Comparison of ENCODE assay signal across 11 mouse cellular contexts in genomic region chr11:117496812-117497211, GRCm38 (mm10). TPM values are rescaled to one million over a fixed set of nuclear protein-coding genes. Genes with fewer than 3 reads are reported as not detected.
DNase-seq lines count a peak whose midpoint lies in the region; ATAC-seq and TF ChIP-seq lines count a peak whose summit lies in the region.
"Had no signal": no experiment of that assay in that cellular context is flagged by ENCODE, and none has a peak within 500 bp of the region (broad histone marks: within the 10 kb centered on the region; RNA-seq: fewer than 3 reads in every experiment).

No protein-coding gene starts in this region.

- H3K4me3 ChIP-seq in neural tube, embryonic 11.5 days (ENCODE audit: low read depth, low read length), result no peak overlapping the region
- no peak overlapping the region for H3K4me3 ChIP-seq in forebrain, embryonic 15.5 days
- H3K4me3 ChIP-seq in limb, embryonic 14.5 days (replicated peaks; ENCODE audit: low read length), result no peak overlapping the region
- H3K4me3 ChIP-seq in stomach, embryonic 16.5 days (replicated peaks; ENCODE audit: low read length), result no peak overlapping the region

- H3K27me3 ChIP-seq in neural tube, embryonic 11.5 days (ENCODE audit: control insufficient read depth, insufficient read depth, low read length), result no peaks in the 10 kb centered on the region
- no peaks in the 10 kb centered on the region for H3K27me3 ChIP-seq in forebrain, embryonic 15.5 days
- H3K27me3 ChIP-seq in limb, embryonic 14.5 days (ENCODE audit: control insufficient read depth, insufficient read depth, low read length), result no peaks in the 10 kb centered on the region
- H3K27me3 ChIP-seq in stomach, embryonic 16.5 days (ENCODE audit: control insufficient read depth, insufficient read depth, low read length), result 0 out of 2 replicates have a peak, but pooled peaks cover 5% of the 10 kb centered on the region

- ATAC-seq in neural tube, embryonic 11.5 days (ENCODE audit: insufficient read depth, low FRiP score, low TSS enrichment), result peak; percentile 53
- peak; percentile 75 for ATAC-seq in forebrain, embryonic 15.5 days (replicated peaks)
- ATAC-seq in limb, embryonic 14.5 days (ENCODE audit: low FRiP score, low read depth), result no peak
- ATAC-seq in stomach, embryonic 16.5 days (ENCODE audit: insufficient read depth, low FRiP score), result no peak

- H3K4me1 ChIP-seq in neural tube, embryonic 11.5 days (ENCODE audit: control insufficient read depth, insufficient read depth, low read length), result peaks cover 20% of the 10 kb centered on the region
- H3K4me1 ChIP-seq in forebrain, embryonic 15.5 days, result peaks cover 44% of the 10 kb centered on the region
- peaks cover 21% of the 10 kb centered on the region for H3K4me1 ChIP-seq in limb, embryonic 14.5 days (ENCODE audit: control insufficient read depth, insufficient read depth, low read length)
- H3K4me1 ChIP-seq in stomach, embryonic 16.5 days (ENCODE audit: control insufficient read depth, insufficient read depth, low read length), result peaks cover 9% of the 10 kb centered on the region

- WGBS in neural tube, embryonic 11.5 days, result 31% methylated on average over 4 of the region's 4 CpGs
- WGBS in forebrain, embryonic 15.5 days, result 11% methylated on average over 4 of the region's 4 CpGs
- WGBS in limb, embryonic 14.5 days, result 23% methylated on average over 4 of the region's 4 CpGs
- 37% methylated on average over 4 of the region's 4 CpGs for WGBS in stomach, embryonic 16.5 days

- no peaks in the 10 kb centered on the region for H3K36me3 ChIP-seq in neural tube, embryonic 11.5 days (ENCODE audit: control insufficient read depth, insufficient read depth, low read length)
- no peaks in the 10 kb centered on the region for H3K36me3 ChIP-seq in forebrain, embryonic 15.5 days
- no peaks in the 10 kb centered on the region for H3K36me3 ChIP-seq in limb, embryonic 14.5 days (ENCODE audit: control insufficient read depth, insufficient read depth, low read length)
- no peaks in the 10 kb centered on the region for H3K36me3 ChIP-seq in stomach, embryonic 16.5 days (ENCODE audit: control insufficient read depth, insufficient read depth, low read length)

- peak; percentile 31 for DNase-seq in neural tube, embryonic 11.5 days (ENCODE audit: low spot score)
- no peak for DNase-seq in neural tube, embryonic 10.5 days (ENCODE audit: extremely low spot score, low spot score)
- DNase-seq in limb, embryonic 14.5 days (ENCODE audit: low spot score), result no peak
- DNase-seq in spleen, postnatal 4 days (ENCODE audit: low spot score in 2 of 2), result no peak
- DNase-seq in left cerebral cortex, adult 18-20 months (ENCODE audit: low spot score in 2 of 2), result no peak
- DNase-seq: right cerebral cortex, postnatal 25 days had no signal

- no peak for TF ChIP-seq POLR2A in limb, embryonic 14.5 days (IDR thresholded peaks at IDR 0.05; ENCODE audit: borderline replicate concordance, extremely low read depth, insufficient read depth, insufficient read length)

- peak overlapping the region; percentile 6; the same call in 1 of the 2 replicates for H3K4me2 ChIP-seq in neural tube, embryonic 11.5 days (ENCODE audit: low read depth)
- H3K4me2 ChIP-seq in forebrain, embryonic 15.5 days (replicated peaks), result no peak overlapping the region
- H3K4me2 ChIP-seq in limb, embryonic 14.5 days (replicated peaks; ENCODE audit: low read depth, low read length, severe bottlenecking), result no peak overlapping the region
- H3K4me2 ChIP-seq in stomach, embryonic 16.5 days (ENCODE audit: low read depth, low read length), result no peak overlapping the region

- peak overlapping the region; percentile 44 for H3K9ac ChIP-seq in neural tube, embryonic 11.5 days (ENCODE audit: low read length)
- no peak overlapping the region for H3K9ac ChIP-seq in forebrain, embryonic 15.5 days (replicated peaks)
- no peak overlapping the region for H3K9ac ChIP-seq in limb, embryonic 14.5 days (ENCODE audit: low read depth, low read length, severe bottlenecking)
- 0 out of 2 replicates have a peak overlapping the region, but pooled peaks have one; percentile 28 for H3K9ac ChIP-seq in stomach, embryonic 16.5 days (ENCODE audit: low read length)

- peak overlapping the region; percentile 83 for H3K27ac ChIP-seq in neural tube, embryonic 11.5 days (ENCODE audit: low read depth, low read length)
- H3K27ac ChIP-seq in forebrain, embryonic 15.5 days (replicated peaks), result peak overlapping the region; percentile 95
- H3K27ac ChIP-seq in limb, embryonic 14.5 days (replicated peaks; ENCODE audit: low read depth, low read length), result peak overlapping the region; percentile 65; the same call in 1 of the 2 replicates
- peak overlapping the region; percentile 33; the same call in 1 of the 2 replicates for H3K27ac ChIP-seq in stomach, embryonic 16.5 days (ENCODE audit: low read length)

- H3K9me3 ChIP-seq in neural tube, embryonic 11.5 days (ENCODE audit: control insufficient read depth, low read length), result no peaks in the 10 kb centered on the region
- no peaks in the 10 kb centered on the region for H3K9me3 ChIP-seq in forebrain, embryonic 15.5 days
- H3K9me3 ChIP-seq in limb, embryonic 14.5 days (ENCODE audit: control insufficient read depth, low read length), result no peaks in the 10 kb centered on the region
- H3K9me3 ChIP-seq in stomach, embryonic 16.5 days (replicated peaks; ENCODE audit: control insufficient read depth, low read length), result no peaks in the 10 kb centered on the region

RNA-seq across cellular contexts. Expression of gene Gm11733, which starts 12.6 kb away (rescaled TPM):
- polyA plus RNA-seq in neural tube, embryonic 11.5 days (2014; fragmentation: Nextera tagmentation; extraction: Ambion mirVana), result not detected in 2 replicates
- 0.28 TPM in 1 of 2 replicates, not detected in the other for polyA plus RNA-seq in forebrain, embryonic 15.5 days (2015; fragmentation: Nextera tagmentation; extraction: Ambion mirVana)
- polyA plus RNA-seq in limb, embryonic 14.5 days (2012; rRNA removed), result not detected in 2 replicates
- polyA plus RNA-seq in limb, embryonic 14.5 days (2014; fragmentation: Nextera tagmentation; extraction: Ambion mirVana), result 0.08 TPM in 1 of 2 replicates, not detected in the other
- polyA plus RNA-seq in stomach, embryonic 16.5 days (2015; fragmentation: Nextera tagmentation; extraction: Ambion mirVana), result not detected in 2 replicates
- under 1 TPM in 1 of 2 experiments, not detected in 1; 0.19 TPM for total RNA-seq in left cerebral cortex, adult 18-20 months (2021)
- total RNA-seq: adrenal gland, postnatal 4 days; ES-E14; gastrocnemius, adult 8-10 months had no signal

Comparison
In these comparisons a context has a peak if more than half of its experiments do, and no peak if none do; other contexts are left out.
1. ATAC-seq: peak in neural tube, embryonic 11.5 days (single experiment) and forebrain, embryonic 15.5 days (single experiment); none in limb, embryonic 14.5 days (single experiment) and stomach, embryonic 16.5 days (single experiment).
2. H3K27ac ChIP-seq: peak in every context shown above with its lines; median percentile 95 in forebrain, embryonic 15.5 days; 83 in neural tube, embryonic 11.5 days; 65 in limb, embryonic 14.5 days; 33 in stomach, embryonic 16.5 days.
3. H3K9ac ChIP-seq: peak in neural tube, embryonic 11.5 days (single experiment) and stomach, embryonic 16.5 days (single experiment); none in forebrain, embryonic 15.5 days (single experiment) and limb, embryonic 14.5 days (single experiment).